Mouse (Mus musculus) erythroid progenitor cell, adult 5-6 weeks (primary cell): ENCODE results near the gene Vmn2r57. TPM values are rescaled to one million over a fixed set of nuclear protein-coding genes. Genes with fewer than 3 reads are reported as not detected.
A peak's percentile ranks its signal among the peaks of the same experiment; 100 is the strongest.
"Not testable (repeated sequence)": the region's sequence is repeated elsewhere in the genome, so short reads cannot be mapped to it uniquely, and the experiment has no call there.

ENCODE experiments used
- ATAC-seq: replicated peaks from 2 replicates; pipeline ENCODE4 v1.8.0; 2016; ENCODE audit warnings: moderate number of reproducible peaks, mild to moderate bottlenecking, moderate TSS enrichment, inconsistent platforms; ENCODE audit not compliant: poor library complexity, low FRiP score, severe bottlenecking
- total RNA-seq, 2 experiments: library from RNA; stranded (forward) in 1 of 2; stranded (reverse) in 1 of 2; fragments of 150-400 nt in 1 of 2; fragments of 186-747, 209-891 nt in 1 of 2; gene quantifications; 2 replicates each; pipeline versions ENCODE4 v1.2.3 to v1.2.4; 2015 to 2017; ENCODE audit warnings: low replicate concordance in 2 of 2

Gene Vmn2r57
- total RNA-seq (2015; ENCODE audit: low replicate concordance), result not detected in 2 replicates
- total RNA-seq (2017; ENCODE audit: low replicate concordance), result not detected in 2 replicates

GRCm38 (mm10) chr7:41448596-41448995, at the start of gene Vmn2r57:
Gene Vmn2r57, minus strand, starts transcription at chr7:41448696.
- ATAC-seq, result not testable (repeated sequence)

GRCm38 (mm10) chr7:41497871-41498270, 49.4 kb upstream of the Vmn2r57 start:
- no peak for ATAC-seq

GRCm38 (mm10) chr7:41451864-41452263, 3.4 kb upstream of the Vmn2r57 start:
- no peak for ATAC-seq

GRCm38 (mm10) chr7:41394130-41394529, 54.4 kb downstream of the Vmn2r57 start:
- no peak for ATAC-seq

- ATAC-seq, result peak; percentile 99
Observed at GRCm38 (mm10) chr7:41393048-41393971, 55.2 kb downstream of the Vmn2r57 start, which contains the start of gene AI987944. Gene AI987944, minus strand, starts transcription at chr7:41393379.

Other genes starting within 250 kb of the Vmn2r57 start
- gene AI987944, start 55.3 kb downstream of the Vmn2r57 start, total RNA-seq (2015; ENCODE audit: low replicate concordance), result 11.9 and 15.5 TPM in 2 replicates
- gene AI987944, start 55.3 kb downstream of the Vmn2r57 start, total RNA-seq (2017; ENCODE audit: low replicate concordance), result 5.4 and 5.6 TPM in 2 replicates
- not detected in 2 replicates for gene Gm20449, start 50.7 kb upstream of the Vmn2r57 start, total RNA-seq (2015; ENCODE audit: low replicate concordance)
- gene Gm20449, start 50.7 kb upstream of the Vmn2r57 start, total RNA-seq (2017; ENCODE audit: low replicate concordance), result not detected in 2 replicates
- gene AW146154, start 51.2 kb upstream of the Vmn2r57 start, total RNA-seq (2015; ENCODE audit: low replicate concordance), result 0.84 and 5.8 TPM in 2 replicates
- 0.68 and 3.5 TPM in 2 replicates for gene AW146154, start 51.2 kb upstream of the Vmn2r57 start, total RNA-seq (2017; ENCODE audit: low replicate concordance)
- not detected in 2 replicates for gene Gm6871, start 125.0 kb upstream of the Vmn2r57 start, total RNA-seq (2015; ENCODE audit: low replicate concordance)
- gene Gm6871, start 125.0 kb upstream of the Vmn2r57 start, total RNA-seq (2017; ENCODE audit: low replicate concordance), result not detected in 2 replicates
- 5.4 and 23.1 TPM in 2 replicates for gene 2610021A01Rik, start 150.5 kb upstream of the Vmn2r57 start, total RNA-seq (2015; ENCODE audit: low replicate concordance)
- 3.5 and 5.0 TPM in 2 replicates for gene 2610021A01Rik, start 150.5 kb upstream of the Vmn2r57 start, total RNA-seq (2017; ENCODE audit: low replicate concordance)
- 2.2 TPM in 1 of 2 replicates, not detected in the other for gene Zfp788, start 184.5 kb upstream of the Vmn2r57 start, total RNA-seq (2015; ENCODE audit: low replicate concordance)
- 1.3 TPM in 1 of 2 replicates, not detected in the other for gene Zfp788, start 184.5 kb upstream of the Vmn2r57 start, total RNA-seq (2017; ENCODE audit: low replicate concordance)